Comparison of ENCODE assay signal across 12 mouse cellular contexts in the genomic region with DNA sequence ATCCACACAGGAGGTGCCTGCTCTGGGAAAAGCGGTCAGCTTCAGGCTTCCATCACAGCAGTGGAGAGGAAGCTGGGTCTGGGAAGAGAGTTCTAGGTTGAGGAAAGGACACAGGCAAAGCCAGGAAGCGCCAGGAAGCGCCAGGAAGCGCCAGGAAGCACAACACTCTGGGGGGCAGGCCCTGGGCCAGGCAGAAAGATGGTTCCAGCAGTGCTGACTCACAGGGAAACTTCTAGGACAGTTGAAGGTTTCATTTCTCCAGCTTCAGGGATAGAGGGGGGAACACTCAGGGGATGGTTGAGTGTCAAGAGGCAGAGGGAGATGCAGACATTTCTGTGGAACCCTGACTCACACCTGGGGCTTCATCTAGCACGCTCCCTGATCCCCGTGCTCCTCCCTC. TPM values are rescaled to one million over a fixed set of nuclear protein-coding genes. Genes with fewer than 3 reads are reported as not detected.
A peak's percentile ranks its signal among the peaks of the same experiment; 100 is the strongest.
DNase-seq lines count a peak whose midpoint lies in the region; ATAC-seq and TF ChIP-seq lines count a peak whose summit lies in the region.
"Had no signal": no experiment of that assay in that cellular context is flagged by ENCODE, and none has a peak within 500 bp of the region (broad histone marks: within the 10 kb centered on the region; RNA-seq: fewer than 3 reads in every experiment).

No protein-coding gene starts in this region.

- intact Hi-C loops in gastrocnemius, postnatal 14 days (cut with DNase I; ENCODE audit: low total_unique reads): no loop called here

- no peak overlapping the region for H3K4me2 ChIP-seq in intestine, embryonic 16.5 days (ENCODE audit: low read depth, low read length)
- no peak overlapping the region for H3K4me2 ChIP-seq in intestine, postnatal 0 days (replicated peaks; ENCODE audit: low read depth)
- H3K4me2 ChIP-seq: embryonic facial prominence, embryonic 12.5 days; limb, embryonic 13.5 days had no signal

- DNase-seq in kidney, adult 2 months: peak; percentile 36
- no peak for DNase-seq in kidney, adult 18-20 months
- DNase-seq in adrenal gland, postnatal 36 days: peak; percentile 47 to 58
- peak; percentile 73 for DNase-seq in gastrocnemius, postnatal 14 days
- no peak for DNase-seq in limb, embryonic 10.5 days (ENCODE audit: low spot score)
- DNase-seq: spleen, adult 18-20 months had no signal

- H3K4me1 ChIP-seq in kidney, adult 2 months (ENCODE audit: control insufficient read depth, insufficient read depth, low read length): no peaks in the 10 kb centered on the region
- peaks cover 62% of the 10 kb centered on the region for H3K4me1 ChIP-seq in limb, embryonic 10.5 days
- peaks cover 22% of the 10 kb centered on the region for H3K4me1 ChIP-seq in intestine, embryonic 16.5 days (ENCODE audit: control insufficient read depth, insufficient read depth, low read length)
- H3K4me1 ChIP-seq in intestine, postnatal 0 days (replicated peaks; ENCODE audit: control insufficient read depth, insufficient read depth, low read length): peaks cover 4% of the 10 kb centered on the region; the same call in 1 of the 2 replicates

- H3K9ac ChIP-seq in intestine, embryonic 16.5 days (ENCODE audit: low read depth, low read length): no peak overlapping the region
- H3K9ac ChIP-seq in intestine, postnatal 0 days (ENCODE audit: low read depth, low read length): no peak overlapping the region
- H3K9ac ChIP-seq: embryonic facial prominence, embryonic 12.5 days; limb, embryonic 13.5 days had no signal

- ATAC-seq in intestine, embryonic 16.5 days: no peak
- ATAC-seq in intestine, postnatal 0 days: no peak

- H3K9me3 ChIP-seq in limb, embryonic 10.5 days (replicated peaks): no peaks in the 10 kb centered on the region
- H3K9me3 ChIP-seq in intestine, embryonic 16.5 days (ENCODE audit: control insufficient read depth, low read length): no peaks in the 10 kb centered on the region
- H3K9me3 ChIP-seq in intestine, postnatal 0 days (ENCODE audit: control insufficient read depth): no peaks in the 10 kb centered on the region
- H3K9me3 ChIP-seq: embryonic facial prominence, embryonic 12.5 days; G1E; limb, embryonic 13.5 days had no signal

- no peak for TF ChIP-seq CTCF in kidney, adult 2 months (conservative IDR thresholded peaks at IDR 0.05; ENCODE audit: insufficient read depth, insufficient read length, low read depth, low read length)
- no peak for TF ChIP-seq CTCF in intestine, postnatal 0 days (IDR thresholded peaks at IDR 0.05; ENCODE audit: low read depth)

- TF ChIP-seq POLR2A in kidney, adult 2 months (IDR thresholded peaks at IDR 0.05; ENCODE audit: low read depth, low read length): no peak

- no peaks in the 10 kb centered on the region for H3K27me3 ChIP-seq in kidney, adult 2 months (replicated peaks; ENCODE audit: control insufficient read depth, insufficient read depth, low read length)
- H3K27me3 ChIP-seq in limb, embryonic 10.5 days (ENCODE audit: low read depth, poor library complexity, severe bottlenecking): peaks cover 9% of the 10 kb centered on the region
- H3K27me3 ChIP-seq in intestine, embryonic 16.5 days (replicated peaks; ENCODE audit: control insufficient read depth, insufficient read depth, low read length): no peaks in the 10 kb centered on the region
- H3K27me3 ChIP-seq in intestine, postnatal 0 days (replicated peaks; ENCODE audit: control insufficient read depth, insufficient read depth, low read length): no peaks in the 10 kb centered on the region
- H3K27me3 ChIP-seq: embryonic facial prominence, embryonic 12.5 days; limb, embryonic 13.5 days had no signal

- WGBS in kidney, adult 2 months: 73% methylated on average over 6 of the region's 6 CpGs
- 79% methylated on average over 6 of the region's 6 CpGs for WGBS in limb, embryonic 10.5 days
- 80% methylated on average over 6 of the region's 6 CpGs for WGBS in intestine, embryonic 16.5 days
- WGBS in intestine, postnatal 0 days: 74% methylated on average over 6 of the region's 6 CpGs

- H3K27ac ChIP-seq in kidney, adult 2 months (ENCODE audit: insufficient read depth, low read depth, low read length): no peak overlapping the region
- peak overlapping the region; percentile 53; the same call in 1 of the 2 replicates for H3K27ac ChIP-seq in limb, embryonic 10.5 days
- no peak overlapping the region for H3K27ac ChIP-seq in intestine, embryonic 16.5 days (ENCODE audit: low read length)
- H3K27ac ChIP-seq in intestine, postnatal 0 days (ENCODE audit: low read depth, low read length): no peak overlapping the region
- H3K27ac ChIP-seq: embryonic facial prominence, embryonic 12.5 days; limb, embryonic 13.5 days had no signal

- H3K4me3 ChIP-seq in kidney, adult 2 months (ENCODE audit: insufficient read depth, low read depth, low read length): no peak overlapping the region
- H3K4me3 ChIP-seq in limb, embryonic 10.5 days: no peak overlapping the region
- H3K4me3 ChIP-seq in intestine, embryonic 16.5 days (ENCODE audit: low read length): no peak overlapping the region
- no peak overlapping the region for H3K4me3 ChIP-seq in intestine, postnatal 0 days (ENCODE audit: low read depth, low read length)
- H3K4me3 ChIP-seq: embryonic facial prominence, embryonic 12.5 days; limb, embryonic 13.5 days had no signal

- no peaks in the 10 kb centered on the region for H3K36me3 ChIP-seq in kidney, adult 2 months (ENCODE audit: control insufficient read depth, insufficient read depth, low read length)
- H3K36me3 ChIP-seq in limb, embryonic 10.5 days: no peaks in the 10 kb centered on the region
- no peaks in the 10 kb centered on the region for H3K36me3 ChIP-seq in intestine, embryonic 16.5 days (ENCODE audit: control insufficient read depth, insufficient read depth, low read length)
- H3K36me3 ChIP-seq in intestine, postnatal 0 days (ENCODE audit: control insufficient read depth, insufficient read depth): no peaks in the 10 kb centered on the region
- H3K36me3 ChIP-seq: embryonic facial prominence, embryonic 12.5 days; G1E; limb, embryonic 13.5 days had no signal

RNA-seq across cellular contexts. Expression of gene 1600014C23Rik, which starts 36.2 kb away (rescaled TPM):
- not detected in 2 replicates for polyA plus RNA-seq in kidney, adult 2 months (2012; rRNA removed)
- total RNA-seq in adrenal gland, postnatal 36 days (2021): not detected
- not detected for total RNA-seq in gastrocnemius, postnatal 14 days (2021)
- 0.33 TPM in 1 of 2 replicates, not detected in the other for polyA plus RNA-seq in limb, embryonic 10.5 days (2016; fragmentation: Nextera tagmentation; extraction: Ambion mirVana)
- 0.76 TPM in 1 of 2 replicates, not detected in the other for polyA plus RNA-seq in intestine, embryonic 16.5 days (2015; fragmentation: Nextera tagmentation; extraction: Ambion mirVana)
- not detected in 2 replicates for polyA plus RNA-seq in intestine, postnatal 0 days (2015; fragmentation: Nextera tagmentation; extraction: Ambion mirVana)
- polyA plus RNA-seq: limb, embryonic 13.5 days; neural tube, embryonic 14.5 days had no signal

Comparison
In these comparisons a context has a peak if more than half of its experiments do, and no peak if none do; other contexts are left out.
1. DNase-seq: peak in kidney, adult 2 months (single experiment), adrenal gland, postnatal 36 days (2 of 2) and gastrocnemius, postnatal 14 days (single experiment); none in kidney, adult 18-20 months (single experiment) and limb, embryonic 10.5 days (single experiment).